Mouse (Mus musculus): ENCODE measurements around the gene Thy1. TPM values are rescaled to one million over a fixed set of nuclear protein-coding genes. Genes with fewer than 3 reads are reported as not detected.

The Thy1 gene
- 149 TPM for polyA plus RNA-seq (2017; shearing (Covaris generic))

GRCm38 (mm10) chr9:44042836-44043707 lies at the start of gene Thy1:
Gene Thy1, plus strand, starts transcription at chr9:44043384.

GRCm38 (mm10) chr9:44066785-44067225 lies 23.6 kb downstream of the Thy1 start, which contains the start of gene Usp2:
Gene Usp2, plus strand, starts transcription at chr9:44067021.

Other genes with a start within 250 kb of the Thy1 start
- 1.9 TPM for gene Usp2, start 23.6 kb downstream of the Thy1 start, polyA plus RNA-seq (2017; shearing (Covaris generic))
- not detected for gene Mfrp, start 58.3 kb downstream of the Thy1 start, polyA plus RNA-seq (2017; shearing (Covaris generic))
- gene C1qtnf5, start 63.9 kb downstream of the Thy1 start, polyA plus RNA-seq (2017; shearing (Covaris generic)) = not detected
- not detected for gene Gm49380, start 70.1 kb downstream of the Thy1 start, polyA plus RNA-seq (2017; shearing (Covaris generic))
- gene Rnf26, start 70.1 kb downstream of the Thy1 start, polyA plus RNA-seq (2017; shearing (Covaris generic)) = 11.6 TPM
- gene Mcam, start 91.1 kb downstream of the Thy1 start, polyA plus RNA-seq (2017; shearing (Covaris generic)) = not detected
- gene Cbl, start 190.7 kb downstream of the Thy1 start, polyA plus RNA-seq (2017; shearing (Covaris generic)) = 33.6 TPM
- gene Ccdc153, start 197.3 kb downstream of the Thy1 start, polyA plus RNA-seq (2017; shearing (Covaris generic)) = not detected
- 0.21 TPM for gene Pdzd3, start 208.1 kb downstream of the Thy1 start, polyA plus RNA-seq (2017; shearing (Covaris generic))
- gene Nlrx1, start 225.2 kb downstream of the Thy1 start, polyA plus RNA-seq (2017; shearing (Covaris generic)) = 12.2 TPM
- 0.32 TPM for gene Abcg4, start 245.2 kb downstream of the Thy1 start, polyA plus RNA-seq (2017; shearing (Covaris generic))